7 mouse cellular contexts compared by ENCODE assay signal in the genomic region with DNA sequence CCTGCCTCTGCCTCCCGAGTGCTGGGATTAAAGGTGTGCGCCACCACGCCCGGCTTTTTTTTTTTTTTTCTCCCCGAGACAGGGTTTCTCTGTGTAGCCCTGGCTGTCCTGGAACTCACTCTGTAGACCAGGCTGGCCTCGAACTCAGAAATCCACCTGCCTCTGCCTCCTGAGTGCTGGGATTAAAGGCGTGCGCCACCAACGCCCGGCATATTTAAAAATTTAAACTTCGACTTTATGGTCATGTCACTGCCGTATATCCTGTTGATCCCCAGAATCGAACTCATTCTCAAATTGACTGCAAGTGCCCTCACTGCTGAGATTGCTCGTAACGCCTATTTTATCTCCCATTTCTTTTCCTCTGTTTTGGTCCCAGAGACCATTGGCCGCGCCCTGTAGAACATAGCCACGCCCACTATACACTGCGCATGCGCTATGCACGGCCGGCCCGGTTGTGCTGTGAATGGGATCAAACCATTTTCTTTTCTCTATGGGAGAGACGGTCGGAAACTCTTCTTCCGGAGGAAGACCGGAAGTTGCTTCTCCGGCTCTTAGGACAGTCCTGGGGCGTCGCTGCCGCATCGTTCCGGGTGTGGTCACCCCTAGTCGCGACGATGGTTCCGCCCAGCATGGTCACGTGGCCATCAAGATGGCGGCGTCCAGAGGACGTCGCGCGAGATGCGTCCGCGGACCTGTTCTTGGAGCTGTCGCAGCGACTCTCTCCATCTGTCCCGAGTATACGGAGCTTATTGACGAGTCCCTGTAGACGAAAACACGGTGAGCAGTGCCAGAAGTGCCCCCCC. TPM values are rescaled to one million over a fixed set of nuclear protein-coding genes. Genes with fewer than 3 reads are reported as not detected.
DNase-seq lines count a peak whose midpoint lies in the region; ATAC-seq lines count a peak whose summit lies in the region.

A gene (plus strand): TSS at position 627 of the 803 bp plus-strand sequence.
A gene (plus strand): TSS at position 665 of the 803 bp plus-strand sequence.

- H3K4me1 ChIP-seq in intestine, embryonic 15.5 days (replicated peaks): peaks cover 13% of the 10 kb centered on the region
- peaks cover 26% of the 10 kb centered on the region for H3K4me1 ChIP-seq in midbrain, embryonic 10.5 days

- WGBS in intestine, embryonic 15.5 days: 8% methylated on average over 54 of the region's 54 CpGs
- WGBS in midbrain, embryonic 10.5 days: 8% methylated on average over 54 of the region's 54 CpGs

- peaks cover 24% of the 10 kb centered on the region for H3K36me3 ChIP-seq in intestine, embryonic 15.5 days
- peaks cover 35% of the 10 kb centered on the region for H3K36me3 ChIP-seq in midbrain, embryonic 10.5 days

- H3K9ac ChIP-seq in intestine, embryonic 15.5 days: peak within 1 kb of the TSS; percentile 69

- no peaks in the 10 kb centered on the region for H3K9me3 ChIP-seq in intestine, embryonic 15.5 days
- no peaks in the 10 kb centered on the region for H3K9me3 ChIP-seq in midbrain, embryonic 10.5 days (replicated peaks)

- DNase-seq in adrenal gland, adult 2 months: peak; percentile 97
- peak; percentile 98 for DNase-seq in embryo, embryonic 11.5 days (ENCODE audit: low read depth, low spot score)
- peak; percentile 98 to 99 for DNase-seq in gastrocnemius, postnatal 36 days
- DNase-seq in left cerebral cortex, postnatal 25 days (ENCODE audit: low spot score in 2 of 2): peak; percentile 98 to 99
- DNase-seq in midbrain, embryonic 10.5 days (ENCODE audit: low spot score): peak; percentile 98
- peak; percentile 99 for DNase-seq in right cerebral cortex, postnatal 4 days

- H3K4me2 ChIP-seq in intestine, embryonic 15.5 days (replicated peaks): peak within 1 kb of the TSS; percentile 84

- peak within 1 kb of the TSS; percentile 76 for H3K4me3 ChIP-seq in intestine, embryonic 15.5 days (replicated peaks)
- peak within 1 kb of the TSS; percentile 87 for H3K4me3 ChIP-seq in midbrain, embryonic 10.5 days

- no peaks in the 10 kb centered on the region for H3K27me3 ChIP-seq in intestine, embryonic 15.5 days (replicated peaks)
- no peaks in the 10 kb centered on the region for H3K27me3 ChIP-seq in midbrain, embryonic 10.5 days (ENCODE audit: low read depth, poor library complexity, severe bottlenecking)

- peak; percentile 92 for ATAC-seq in intestine, embryonic 15.5 days

- intact Hi-C loops in gastrocnemius, postnatal 36 days (cut with DNase I): no loop called here
- intact Hi-C loops in left cerebral cortex, postnatal 25 days (cut with DNase I): no loop called here

- peak within 1 kb of the TSS; percentile 69 for H3K27ac ChIP-seq in intestine, embryonic 15.5 days
- H3K27ac ChIP-seq in midbrain, embryonic 10.5 days (replicated peaks): peak within 1 kb of the TSS; percentile 89

RNA-seq across cellular contexts. Expression of the first gene that starts in this region (rescaled TPM):
- total RNA-seq in adrenal gland, adult 2 months (2021): 10 to 100 TPM; 39.6 to 54.3 TPM
- 125 and 132 TPM in 2 replicates for polyA plus RNA-seq in adrenal gland, adult 2 months (2012; rRNA removed)
- total RNA-seq in gastrocnemius, postnatal 36 days (2021): 10 to 100 TPM; 36.5 to 42.5 TPM
- 89.2 and 100 TPM in 2 replicates for polyA plus RNA-seq in intestine, embryonic 15.5 days (2015; fragmentation: Nextera tagmentation; extraction: Ambion mirVana)
- 10 to 100 TPM; 83.7 to 87.7 TPM for total RNA-seq in left cerebral cortex, postnatal 25 days (2021)
- polyA plus RNA-seq in midbrain, embryonic 10.5 days (2016; fragmentation: Nextera tagmentation; extraction: Ambion mirVana): 93.4 and 98.7 TPM in 2 replicates

RNA-seq across cellular contexts. Expression of the second gene that starts in this region (rescaled TPM):
- 1 to 10 TPM; 1.8 to 2.5 TPM for total RNA-seq in adrenal gland, adult 2 months (2021)
- 2.9 and 6.7 TPM in 2 replicates for polyA plus RNA-seq in adrenal gland, adult 2 months (2012; rRNA removed)
- total RNA-seq in gastrocnemius, postnatal 36 days (2021): 1 to 10 TPM in 1 of 2 experiments, under 1 TPM in 1; 0.89 to 1.2 TPM
- polyA plus RNA-seq in intestine, embryonic 15.5 days (2015; fragmentation: Nextera tagmentation; extraction: Ambion mirVana): 2.8 and 3.6 TPM in 2 replicates
- 1 to 10 TPM; 3.5 to 4.2 TPM for total RNA-seq in left cerebral cortex, postnatal 25 days (2021)
- polyA plus RNA-seq in midbrain, embryonic 10.5 days (2016; fragmentation: Nextera tagmentation; extraction: Ambion mirVana): 2.9 and 3.4 TPM in 2 replicates

Comparison
In these comparisons a context has a peak if more than half of its experiments do, and no peak if none do; other contexts are left out.
1. Peak in every context shown above with its lines: DNase-seq, ATAC-seq, H3K4me3 ChIP-seq and H3K27ac ChIP-seq.